Mouse (Mus musculus) left cerebral cortex, postnatal 10 days (tissue): ENCODE results near the gene Ghr. TPM values are rescaled to one million over a fixed set of nuclear protein-coding genes. Genes with fewer than 3 reads are reported as not detected.

ENCODE experiments used
- DNase-seq, 2 experiments: peaks; one replicate each; pipeline ENCODE4 v3.0.0; 2021 to 2022; ENCODE audit warnings: low spot score in 2 of 2, mixed read lengths in 1 of 2; ENCODE audit errors: extremely low spot score in 1 of 2
- intact Hi-C: fragments of 180-260 bp; cut with DNase I; formaldehyde crosslinking; loops from one replicate; pipeline ENCODE4 v1.15.1; 2025
- total RNA-seq, 2 experiments: library from RNA; stranded (reverse); gene quantifications; 2 replicates each; pipeline ENCODE4 v1.2.3; 2021

Gene Ghr
- total RNA-seq, 2 experiments from 2014 or later = 11.4 to 12.0 TPM

DNA sequence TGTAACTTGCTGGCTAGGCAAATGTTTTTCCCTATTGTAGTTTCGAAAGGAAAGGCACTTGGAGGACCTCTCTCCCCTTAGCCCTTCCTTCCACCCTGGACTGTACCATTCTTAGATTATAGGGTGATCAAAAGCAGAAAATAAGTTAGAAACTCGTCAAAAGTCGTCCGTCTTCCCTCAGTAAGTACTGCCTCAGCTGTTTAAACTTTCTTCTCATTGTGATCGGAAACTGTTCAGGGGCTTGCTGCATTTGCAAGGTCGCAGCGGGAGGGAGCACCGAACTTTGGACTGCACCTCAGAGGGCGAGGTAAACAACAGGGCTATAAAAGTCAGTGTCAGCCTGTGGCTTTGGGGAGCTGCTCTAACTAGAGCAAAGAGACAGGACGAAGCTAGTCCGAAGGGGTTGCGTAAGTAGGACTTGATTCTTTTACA, 312.6 kb downstream of the Ghr start:
- intact Hi-C loops = no loop called here
- DNase-seq = peak; percentile 21 to 75

GRCm38 (mm10) chr15:3269996-3270645, 313.2 kb downstream of the Ghr start:
- peak in 1 of 2 experiments; percentile 34 for DNase-seq
- intact Hi-C loops = no loop called here

GRCm38 (mm10) chr15:3269496-3269895, 313.8 kb downstream of the Ghr start:
- no peak for DNase-seq
- intact Hi-C loops = no loop called here

GRCm38 (mm10) chr15:3268247-3268646, 315.0 kb downstream of the Ghr start, which contains the start of gene Selenop:
Gene Selenop (plus strand): TSS chr15:3268547.
- intact Hi-C loops = no loop called here
- no peak for DNase-seq
